Mouse (Mus musculus): ENCODE results near the gene Shc2. TPM values are rescaled to one million over a fixed set of nuclear protein-coding genes. Genes with fewer than 3 reads are reported as not detected.

The Shc2 gene
- polyA plus RNA-seq (2012; rRNA removed): 1.6 TPM in 2 replicates

GRCm38 (mm10) chr10:79637128-79638110 lies at the start of gene Shc2:
Gene Shc2, minus strand, starts transcription at chr10:79637918.

GRCm38 (mm10) chr10:79681591-79682245 lies 44.0 kb upstream of the Shc2 start, which contains the start of gene Cdc34:
Gene Cdc34, plus strand, starts transcription at chr10:79682195.

GRCm38 (mm10) chr10:79668771-79669575 lies 31.3 kb upstream of the Shc2 start, which contains the start of gene Tpgs1:
Gene Tpgs1, plus strand, starts transcription at chr10:79669369.

GRCm38 (mm10) chr10:79664131-79664665 lies 26.5 kb upstream of the Shc2 start, which contains the start of gene Madcam1:
Gene Madcam1, plus strand, starts transcription at chr10:79664559.

GRCm38 (mm10) chr10:79645711-79646110 lies 8.0 kb upstream of the Shc2 start, which contains the start of gene Odf3l2:
Gene Odf3l2, minus strand, starts transcription at chr10:79645738.

GRCm38 (mm10) chr10:79613578-79614304 lies 24.0 kb downstream of the Shc2 start, which contains the start of gene C2cd4c:
Gene C2cd4c, minus strand, starts transcription at chr10:79614025.

GRCm38 (mm10) chr10:79587061-79587751 lies 50.5 kb downstream of the Shc2 start, which contains the start of gene Theg:
Gene Theg, minus strand, starts transcription at chr10:79587331.

Other genes starting within 250 kb of the Shc2 start
- not detected in 2 replicates for gene Vmn2r83, start 169.2 kb downstream of the Shc2 start, polyA plus RNA-seq (2012; rRNA removed)
- gene Plpp2, start 104.1 kb downstream of the Shc2 start, polyA plus RNA-seq (2012; rRNA removed): 78.7 and 106 TPM in 2 replicates
- gene Mier2, start 82.7 kb downstream of the Shc2 start, polyA plus RNA-seq (2012; rRNA removed): 60.5 and 88.5 TPM in 2 replicates
- gene Theg, start 50.6 kb downstream of the Shc2 start, polyA plus RNA-seq (2012; rRNA removed): not detected in 2 replicates
- gene C2cd4c, start 23.9 kb downstream of the Shc2 start, polyA plus RNA-seq (2012; rRNA removed): 0.13 and 0.18 TPM in 2 replicates
- gene Odf3l2, start 7.8 kb upstream of the Shc2 start, polyA plus RNA-seq (2012; rRNA removed): not detected in 2 replicates
- gene Madcam1, start 26.6 kb upstream of the Shc2 start, polyA plus RNA-seq (2012; rRNA removed): 2.3 and 3.5 TPM in 2 replicates
- gene Tpgs1, start 31.5 kb upstream of the Shc2 start, polyA plus RNA-seq (2012; rRNA removed): 46.3 and 70.6 TPM in 2 replicates
- gene Cdc34, start 44.3 kb upstream of the Shc2 start, polyA plus RNA-seq (2012; rRNA removed): 128 and 187 TPM in 2 replicates
- 0.40 and 0.49 TPM in 2 replicates for gene Gzmm, start 51.1 kb upstream of the Shc2 start, polyA plus RNA-seq (2012; rRNA removed)
- gene Bsg, start 66.6 kb upstream of the Shc2 start, polyA plus RNA-seq (2012; rRNA removed): 297 and 403 TPM in 2 replicates
- gene Hcn2, start 78.7 kb upstream of the Shc2 start, polyA plus RNA-seq (2012; rRNA removed): 4.5 and 13.1 TPM in 2 replicates
- 31.4 and 34.4 TPM in 2 replicates for gene Polrmt, start 108.7 kb upstream of the Shc2 start, polyA plus RNA-seq (2012; rRNA removed)
- 1.4 and 3.3 TPM in 2 replicates for gene Fgf22, start 117.2 kb upstream of the Shc2 start, polyA plus RNA-seq (2012; rRNA removed)
- 95.5 and 175 TPM in 2 replicates for gene Rnf126, start 129.0 kb upstream of the Shc2 start, polyA plus RNA-seq (2012; rRNA removed)
- gene Fstl3, start 139.4 kb upstream of the Shc2 start, polyA plus RNA-seq (2012; rRNA removed): 20.3 and 35.5 TPM in 2 replicates
- gene Prss57, start 153.0 kb upstream of the Shc2 start, polyA plus RNA-seq (2012; rRNA removed): 0.06 TPM in 1 of 2 replicates, not detected in the other
- 22.1 and 34.0 TPM in 2 replicates for gene Palm, start 155.7 kb upstream of the Shc2 start, polyA plus RNA-seq (2012; rRNA removed)
- gene Misp, start 183.1 kb upstream of the Shc2 start, polyA plus RNA-seq (2012; rRNA removed): 27.0 and 27.4 TPM in 2 replicates
- 94.3 and 115 TPM in 2 replicates for gene Ptbp1, start 216.5 kb upstream of the Shc2 start, polyA plus RNA-seq (2012; rRNA removed)
- 0.53 and 0.74 TPM in 2 replicates for gene Prtn3, start 236.6 kb upstream of the Shc2 start, polyA plus RNA-seq (2012; rRNA removed)
- 1.6 and 2.0 TPM in 2 replicates for gene Plppr3, start 236.7 kb upstream of the Shc2 start, polyA plus RNA-seq (2012; rRNA removed)
- gene Elane, start 248.3 kb upstream of the Shc2 start, polyA plus RNA-seq (2012; rRNA removed): 0.06 TPM in 1 of 2 replicates, not detected in the other

Data from stomach, adult 2 months (tissue).